Mouse (Mus musculus) hindbrain, embryonic 11.5 days (tissue): ENCODE results near the gene Olfr373. TPM values are rescaled to one million over a fixed set of nuclear protein-coding genes. Genes with fewer than 3 reads are reported as not detected.

Source experiments
- ATAC-seq: fragments of 200-750 bp; cut with Nextera tagmentation; 2 replicates; pipeline ENCODE4 v1.8.0; 2017; ENCODE audit warnings: mild to moderate bottlenecking, moderate TSS enrichment, moderate library complexity; ENCODE audit not compliant: low FRiP score
- DNase-seq: peaks from one replicate; pipeline ENCODE4 v3.0.0-alpha.2; 2015; ENCODE audit warnings: low spot score
- H3K27ac ChIP-seq: fragments of 300-500 bp; sonication (generic); 2 replicates; pipeline ENCODE4 v1.5.1; 2014; ENCODE audit warnings: mild to moderate bottlenecking, low read depth, low read length
- H3K27me3 ChIP-seq: fragments of 300-500 bp; sonication (generic); 2 replicates; pipeline ENCODE4 v1.6.1; 2014; ENCODE audit warnings: mild to moderate bottlenecking, low read length, moderate library complexity, mixed read lengths; ENCODE audit not compliant: control insufficient read depth, insufficient read depth
- H3K36me3 ChIP-seq: fragments of 300-500 bp; sonication (generic); 2 replicates; pipeline ENCODE4 v1.6.1; 2014; ENCODE audit warnings: mild to moderate bottlenecking, low read length, moderate library complexity, mixed read lengths; ENCODE audit not compliant: control insufficient read depth, insufficient read depth
- H3K4me1 ChIP-seq: fragments of 300-500 bp; sonication (generic); replicated peaks from 2 replicates; pipeline ENCODE4 v1.6.1; 2014; ENCODE audit warnings: low read length, mixed read lengths; ENCODE audit not compliant: control insufficient read depth, insufficient read depth
- H3K4me2 ChIP-seq: fragments of 300-500 bp; sonication (generic); replicated peaks from 2 replicates; pipeline ENCODE4 v1.6.1; 2014; ENCODE audit warnings: mild to moderate bottlenecking, low read depth, low read length
- H3K4me3 ChIP-seq: fragments of 300-500 bp; sonication (generic); 2 replicates; pipeline ENCODE4 v1.5.1; 2014; ENCODE audit warnings: low read depth, low read length
- H3K9ac ChIP-seq: fragments of 300-500 bp; sonication (generic); 2 replicates; pipeline ENCODE4 v1.6.1; 2014; ENCODE audit warnings: low read depth, low read length
- H3K9me3 ChIP-seq: fragments of 300-500 bp; sonication (generic); 2 replicates; pipeline ENCODE4 v1.6.1; 2016; ENCODE audit warnings: low read length; ENCODE audit not compliant: control insufficient read depth
- WGBS: fragments of 180-500 bp; shearing (Covaris S2); extraction: QIAGEN DNeasy Blood & Tissue Kit; methylation state at CpG from one replicate; pipeline ENCODE4 v1.1.7; 2014; 5-methylcytosine and 5-hydroxymethylcytosine counted together
- polyA plus RNA-seq: library from polyadenylated mRNA; unstranded; fragments of >200 nt; fragmentation: Nextera tagmentation; extraction: Ambion mirVana; gene quantifications from 2 replicates; pipeline ENCODE4 v1.2.1, GENCODE M21; 2014

The Olfr373 gene
- polyA plus RNA-seq, 1 experiment from 2014 or later: not detected

GRCm38 (mm10) chr8:72127834-72128233 lies 44.9 kb downstream of the Olfr373 start:
- Histone ChIP-seq H3K27me3 (no peaks in the 10 kb centered on the region), H3K9me3 (no peaks in the 10 kb centered on the region), H3K27ac (no peak overlapping the region), H3K36me3 (no peaks in the 10 kb centered on the region), H3K9ac (no peak overlapping the region), H3K4me2 (no peak overlapping the region), H3K4me1 (no peaks in the 10 kb centered on the region), H3K4me3 (no peak overlapping the region)
- 83% methylated on average over 1 of the region's 1 CpGs for WGBS
- ATAC-seq: no peak
- DNase-seq: no peak

GRCm38 (mm10) chr8:72131251-72131650 lies 48.3 kb downstream of the Olfr373 start:
- Histone ChIP-seq H3K27me3 (no peaks in the 10 kb centered on the region), H3K4me2 (no peak overlapping the region), H3K36me3 (no peaks in the 10 kb centered on the region), H3K9me3 (no peaks in the 10 kb centered on the region), H3K4me1 (no peaks in the 10 kb centered on the region), H3K9ac (no peak overlapping the region), H3K27ac (no peak overlapping the region), H3K4me3 (no peak overlapping the region)
- no peak for ATAC-seq
- DNase-seq: no peak
- 72% methylated on average over 2 of the region's 2 CpGs for WGBS

GRCm38 (mm10) chr8:72131901-72132300 lies 48.9 kb downstream of the Olfr373 start:
- no peak overlapping the region for H3K4me3 ChIP-seq
- ATAC-seq (no peak), DNase-seq (no peak)
- no peak overlapping the region for H3K4me2 ChIP-seq
- no peaks in the 10 kb centered on the region for H3K27me3 ChIP-seq
- no peaks in the 10 kb centered on the region for H3K4me1 ChIP-seq
- WGBS: 77% methylated on average over 2 of the region's 2 CpGs
- no peaks in the 10 kb centered on the region for H3K9me3 ChIP-seq
- H3K36me3 ChIP-seq: no peaks in the 10 kb centered on the region
- H3K9ac ChIP-seq: no peak overlapping the region
- no peak overlapping the region for H3K27ac ChIP-seq

GRCm38 (mm10) chr8:72132417-72132816 lies 49.4 kb downstream of the Olfr373 start:
- ATAC-seq (no peak), DNase-seq (no peak)
- Histone ChIP-seq H3K36me3 (no peaks in the 10 kb centered on the region), H3K9me3 (no peaks in the 10 kb centered on the region), H3K27me3 (no peaks in the 10 kb centered on the region), H3K4me2 (no peak overlapping the region), H3K27ac (no peak overlapping the region), H3K4me3 (no peak overlapping the region), H3K9ac (no peak overlapping the region), H3K4me1 (no peaks in the 10 kb centered on the region)
- 83% methylated on average over 1 of the region's 1 CpGs for WGBS

GRCm38 (mm10) chr8:72132891-72133290 lies 49.9 kb downstream of the Olfr373 start:
- Histone ChIP-seq H3K27ac (no peak overlapping the region), H3K36me3 (no peaks in the 10 kb centered on the region), H3K4me2 (no peak overlapping the region), H3K9me3 (no peaks in the 10 kb centered on the region), H3K4me3 (no peak overlapping the region), H3K9ac (no peak overlapping the region), H3K27me3 (no peaks in the 10 kb centered on the region), H3K4me1 (no peaks in the 10 kb centered on the region)
- ATAC-seq: no peak
- no peak for DNase-seq
- 87% methylated on average over 1 of the region's 1 CpGs for WGBS

GRCm38 (mm10) chr8:72133507-72133906 lies 50.5 kb downstream of the Olfr373 start:
- Histone ChIP-seq H3K4me1 (no peaks in the 10 kb centered on the region), H3K27ac (no peak overlapping the region), H3K4me2 (no peak overlapping the region), H3K9ac (no peak overlapping the region), H3K4me3 (no peak overlapping the region), H3K27me3 (no peaks in the 10 kb centered on the region), H3K36me3 (no peaks in the 10 kb centered on the region), H3K9me3 (no peaks in the 10 kb centered on the region)
- ATAC-seq: no peak
- WGBS: 75% methylated on average over 1 of the region's 1 CpGs
- no peak for DNase-seq

GRCm38 (mm10) chr8:72134756-72135445 lies 51.9 kb downstream of the Olfr373 start, which contains the start of gene Tpm4:
Tpm4 (plus strand) TSS chr8:72134975.
- no peak for DNase-seq

DNA sequence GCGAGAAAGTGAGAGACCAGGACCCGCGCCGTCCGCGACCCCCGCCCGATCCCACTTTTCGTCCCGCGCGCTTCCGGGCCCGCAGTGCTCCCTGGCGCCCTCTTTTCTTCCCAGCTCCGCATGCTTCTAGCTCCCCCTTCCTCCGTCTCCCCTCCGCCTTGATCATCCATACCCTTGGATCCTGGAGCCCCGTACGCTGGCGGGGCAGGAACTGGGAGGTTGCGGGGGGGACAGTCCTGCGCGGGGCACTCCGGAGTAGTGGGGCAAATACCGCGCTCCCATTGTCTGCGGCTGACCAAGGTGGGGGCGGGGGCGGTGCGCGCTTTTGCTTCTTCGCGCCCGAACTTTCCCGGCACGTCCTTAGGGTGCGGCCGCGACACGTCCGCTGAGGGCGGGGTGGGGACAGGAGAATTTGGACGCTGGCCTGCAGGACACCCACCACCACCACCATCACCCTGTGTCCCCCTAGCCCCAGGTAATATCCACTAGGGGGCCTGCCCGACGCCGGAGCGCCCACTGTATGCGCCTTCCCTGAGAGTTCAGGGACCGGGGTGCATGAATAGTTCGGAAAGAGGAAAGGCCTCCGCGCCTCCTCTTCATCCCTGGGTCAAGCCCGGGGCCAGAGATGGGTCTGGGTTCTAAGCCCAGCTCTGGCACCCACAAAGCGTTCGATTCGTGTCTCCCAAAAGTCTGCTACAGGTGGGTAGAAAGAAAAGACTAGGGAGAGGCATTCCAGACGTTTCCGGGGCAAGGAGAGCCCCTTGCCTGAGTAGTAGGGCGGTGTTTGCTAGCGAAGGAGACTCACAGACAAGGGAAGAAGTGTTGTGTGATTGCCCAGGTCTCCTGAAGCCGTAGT lies 52.7 kb downstream of the Olfr373 start:
- DNase-seq: peak; percentile 83
- ATAC-seq: peak; percentile 81
- Histone ChIP-seq H3K27me3 (no peaks in the 10 kb centered on the region), H3K9me3 (no peaks in the 10 kb centered on the region), H3K4me2 (peak overlapping the region; percentile 79), H3K36me3 (0 out of 2 replicates have a peak, but pooled peaks cover 2% of the 10 kb centered on the region), H3K27ac (peak overlapping the region; percentile 88), H3K4me3 (peak overlapping the region; percentile 80), H3K9ac (peak overlapping the region; percentile 94), H3K4me1 (no peaks in the 10 kb centered on the region)
- under 1% methylated on average over 44 of the region's 62 CpGs for WGBS

More at GRCm38 (mm10) chr8:72134756-72135445, 51.9 kb downstream of the Olfr373 start, which contains the start of gene Tpm4:
- Histone ChIP-seq H3K4me3 (peak within 1 kb of the TSS; percentile 80), H3K9me3 (no peaks in the 10 kb centered on the region), H3K27ac (peak within 1 kb of the TSS; percentile 88), H3K36me3 (0 out of 2 replicates have a peak, but pooled peaks cover 2% of the 10 kb centered on the region), H3K4me2 (peak within 1 kb of the TSS; percentile 79), H3K27me3 (no peaks in the 10 kb centered on the region), H3K9ac (peak within 1 kb of the TSS; percentile 94), H3K4me1 (no peaks in the 10 kb centered on the region)
- peak; percentile 89 for ATAC-seq
- 3% methylated on average over 20 of the region's 49 CpGs for WGBS
